Mouse (Mus musculus): ENCODE measurements around the gene Gm5737. TPM values are rescaled to one million over a fixed set of nuclear protein-coding genes. Genes with fewer than 3 reads are reported as not detected.

The Gm5737 gene
- total and polyA plus RNA-seq, 3 experiments: not detected

DNA sequence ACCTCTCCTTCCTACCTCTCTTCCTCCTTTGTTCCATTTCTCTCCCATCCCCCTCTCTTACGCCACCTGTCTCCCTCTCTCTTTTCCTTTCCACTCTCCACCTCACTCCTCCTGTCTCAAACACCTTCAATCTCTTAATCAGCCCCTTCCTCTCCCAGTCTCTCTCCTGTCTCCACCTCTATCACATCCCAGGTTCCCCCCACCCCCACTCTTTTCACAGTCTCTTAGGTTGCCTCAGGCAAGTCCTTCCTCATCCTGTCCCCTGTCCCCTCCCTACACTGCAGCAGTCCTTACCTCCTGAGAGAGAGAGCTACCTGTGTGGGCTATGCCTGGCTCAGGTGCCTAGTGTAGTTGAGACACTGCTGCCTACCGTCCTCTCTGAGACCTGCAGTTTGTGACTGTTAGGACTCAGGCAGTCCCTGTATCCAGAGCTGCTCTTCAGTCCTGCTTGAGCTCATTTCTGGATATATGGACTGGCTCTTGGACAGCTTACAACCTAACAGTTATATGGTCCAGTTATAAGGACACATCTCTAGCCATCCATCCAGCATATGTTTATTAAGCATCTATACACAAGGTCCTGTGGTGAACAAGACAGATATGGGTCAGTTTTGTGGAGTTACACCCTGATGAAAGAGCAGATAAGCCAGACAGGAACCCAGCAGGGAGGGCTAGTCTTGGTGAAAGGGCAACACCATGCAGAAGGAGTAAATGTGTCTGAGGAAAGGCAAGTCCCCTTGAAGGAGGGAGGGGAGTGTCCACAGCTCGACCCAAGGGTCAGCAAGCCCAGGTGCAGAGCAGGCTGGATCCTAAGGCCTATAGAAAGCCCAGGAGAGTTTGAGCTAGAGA, 63.6 kb downstream of the Gm5737 start:
- DNase-seq: no peak

DNA sequence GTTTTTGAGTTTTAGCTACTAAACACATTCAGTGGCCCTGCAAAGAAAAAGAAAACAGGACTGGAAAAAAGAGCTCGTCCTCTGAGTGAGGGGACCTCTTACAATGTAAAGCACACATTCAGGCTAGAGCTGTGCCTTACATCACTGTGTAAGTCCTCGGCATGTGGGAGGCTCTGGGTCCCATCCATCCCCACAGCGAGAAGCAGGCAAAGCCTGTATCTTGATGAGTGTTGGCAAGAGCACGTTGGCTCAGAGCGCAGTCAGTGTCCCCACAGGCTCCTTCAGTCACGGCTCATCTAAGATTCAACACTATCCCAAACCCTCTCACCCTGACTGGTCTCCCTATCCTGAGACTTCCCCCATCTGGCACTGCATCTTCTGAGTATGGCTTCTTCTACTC, 66.1 kb downstream of the Gm5737 start:
- no peak for DNase-seq

DNA sequence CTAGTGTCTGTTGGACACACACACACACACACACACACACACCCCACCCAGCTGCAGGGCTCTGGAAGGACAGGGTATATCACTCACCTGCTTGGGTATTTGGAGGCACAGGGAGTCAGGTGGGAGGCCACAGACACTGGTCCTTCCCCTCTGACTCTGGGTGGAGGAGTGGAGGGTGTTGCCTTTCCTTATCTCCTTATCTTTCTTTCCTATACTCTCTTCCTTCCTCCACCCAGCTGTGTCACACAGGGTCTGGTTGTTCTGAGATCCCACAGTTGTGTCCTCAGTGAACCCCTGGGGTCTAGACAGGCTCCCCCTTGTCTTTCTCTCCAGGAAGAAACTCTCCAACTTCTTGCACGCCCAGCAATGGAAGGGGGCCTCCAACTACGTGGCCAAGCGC, 67.8 kb downstream of the Gm5737 start:
- DNase-seq: no peak

DNA sequence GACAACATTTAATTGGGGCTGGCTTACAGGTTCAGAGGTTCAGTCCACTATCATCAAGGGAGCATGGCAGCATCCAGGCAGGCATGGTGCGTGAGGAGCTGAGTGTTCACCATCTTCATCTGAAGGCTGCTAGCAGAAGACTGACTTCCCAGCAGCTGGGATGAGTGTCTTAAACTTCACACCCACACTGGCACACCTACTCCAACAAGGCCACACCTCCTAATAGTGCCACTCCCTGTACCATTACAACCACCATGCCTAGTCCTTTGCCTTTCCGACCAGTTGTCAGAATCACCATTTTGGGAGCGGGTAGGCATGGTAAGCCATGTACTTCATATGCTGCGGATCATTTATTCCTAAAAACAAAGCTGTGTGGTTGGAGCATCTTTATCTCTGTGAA, 68.6 kb downstream of the Gm5737 start:
- no peak for DNase-seq

Other genes starting within 250 kb of the Gm5737 start
- gene Uqcrc2, start 177.2 kb upstream of the Gm5737 start, total RNA-seq (2021): 100 to 1,000 TPM; 350 to 468 TPM
- gene Uqcrc2, start 177.2 kb upstream of the Gm5737 start, polyA plus RNA-seq (2012; rRNA removed): 29.6 and 34.2 TPM in 2 replicates
- not detected for gene Pdzd9, start 142.0 kb upstream of the Gm5737 start, total RNA-seq (2021)
- not detected in 2 replicates for gene Pdzd9, start 142.0 kb upstream of the Gm5737 start, polyA plus RNA-seq (2012; rRNA removed)
- gene Mosmo, start 134.7 kb upstream of the Gm5737 start, total RNA-seq (2021): 10 to 100 TPM; 29.3 to 41.6 TPM
- 30.9 and 43.3 TPM in 2 replicates for gene Mosmo, start 134.7 kb upstream of the Gm5737 start, polyA plus RNA-seq (2012; rRNA removed)
- gene Vwa3a, start 73.0 kb upstream of the Gm5737 start, total RNA-seq (2021): 1 to 10 TPM; 1.8 to 3.9 TPM
- gene Vwa3a, start 73.0 kb upstream of the Gm5737 start, polyA plus RNA-seq (2012; rRNA removed): 0.71 and 1.2 TPM in 2 replicates
- gene Eef2k, start 30.5 kb downstream of the Gm5737 start, total RNA-seq (2021): 10 to 100 TPM; 28.3 to 37.6 TPM
- 16.6 and 17.1 TPM in 2 replicates for gene Eef2k, start 30.5 kb downstream of the Gm5737 start, polyA plus RNA-seq (2012; rRNA removed)
- 10 to 100 TPM; 22.5 to 23.0 TPM for gene Polr3e, start 105.4 kb downstream of the Gm5737 start, total RNA-seq (2021)
- gene Polr3e, start 105.4 kb downstream of the Gm5737 start, polyA plus RNA-seq (2012; rRNA removed): 15.1 and 15.5 TPM in 2 replicates
- gene Cdr2, start 169.9 kb downstream of the Gm5737 start, total RNA-seq (2021): 1 to 10 TPM; 8.6 to 9.0 TPM
- gene Cdr2, start 169.9 kb downstream of the Gm5737 start, polyA plus RNA-seq (2012; rRNA removed): 7.4 and 11.0 TPM in 2 replicates
- not detected for gene Mfsd13b, start 170.1 kb downstream of the Gm5737 start, total RNA-seq (2021)
- 0.06 and 0.28 TPM in 2 replicates for gene Mfsd13b, start 170.1 kb downstream of the Gm5737 start, polyA plus RNA-seq (2012; rRNA removed)
- gene Mettl9, start 222.1 kb downstream of the Gm5737 start, total RNA-seq (2021): 100 to 1,000 TPM in 1 of 2 experiments, 10 to 100 TPM in 1; 83.6 to 118 TPM
- gene Mettl9, start 222.1 kb downstream of the Gm5737 start, polyA plus RNA-seq (2012; rRNA removed): 40.2 and 44.5 TPM in 2 replicates

Measured in adrenal gland, adult 2 months (tissue).